Mouse (Mus musculus): ENCODE measurements around the gene Lgmn.

Gene Lgmn

DNA sequence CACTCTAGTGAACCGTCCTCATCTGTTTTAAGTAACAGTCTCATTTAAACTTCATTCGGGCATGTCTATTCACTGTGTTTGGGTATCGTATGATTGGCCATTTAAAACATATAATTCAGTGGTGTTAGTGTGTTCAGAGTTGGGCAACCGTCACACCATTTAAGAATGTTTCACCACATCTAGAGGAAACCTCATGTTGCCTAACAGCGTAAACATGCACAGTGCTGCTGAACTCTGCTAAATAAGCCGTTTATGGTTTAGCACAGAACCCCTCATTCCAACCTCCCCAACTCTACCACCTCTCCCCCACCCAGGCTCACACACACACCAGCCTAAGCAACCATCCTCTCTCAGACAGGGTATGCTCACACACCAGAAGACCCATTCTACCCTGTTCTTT, 91.2 kb downstream of the Lgmn start:
- no peak for DNase-seq (ENCODE audit: low spot score in 2 of 2)

DNA sequence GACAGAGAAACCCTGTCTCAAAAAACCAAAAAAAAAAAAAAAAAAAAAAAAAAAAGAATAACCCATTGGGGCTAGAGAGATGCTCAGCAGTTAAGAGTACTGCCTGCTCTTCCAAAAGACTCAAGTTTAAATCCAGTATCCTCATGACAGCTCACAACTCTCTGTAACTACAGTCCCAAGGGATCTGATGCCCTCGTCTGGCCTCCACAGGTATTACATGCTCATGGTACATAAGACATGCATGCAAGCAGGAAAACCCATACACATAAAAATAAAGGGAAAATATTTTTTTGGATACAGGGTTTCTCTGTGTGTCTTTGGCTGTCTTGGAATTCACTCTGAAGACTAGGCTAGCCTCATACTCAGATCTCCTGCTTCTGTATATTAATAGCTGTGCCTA, 93.1 kb downstream of the Lgmn start:
- peak in 1 of 2 experiments; percentile 22 for DNase-seq (ENCODE audit: low spot score in 2 of 2)

DNA sequence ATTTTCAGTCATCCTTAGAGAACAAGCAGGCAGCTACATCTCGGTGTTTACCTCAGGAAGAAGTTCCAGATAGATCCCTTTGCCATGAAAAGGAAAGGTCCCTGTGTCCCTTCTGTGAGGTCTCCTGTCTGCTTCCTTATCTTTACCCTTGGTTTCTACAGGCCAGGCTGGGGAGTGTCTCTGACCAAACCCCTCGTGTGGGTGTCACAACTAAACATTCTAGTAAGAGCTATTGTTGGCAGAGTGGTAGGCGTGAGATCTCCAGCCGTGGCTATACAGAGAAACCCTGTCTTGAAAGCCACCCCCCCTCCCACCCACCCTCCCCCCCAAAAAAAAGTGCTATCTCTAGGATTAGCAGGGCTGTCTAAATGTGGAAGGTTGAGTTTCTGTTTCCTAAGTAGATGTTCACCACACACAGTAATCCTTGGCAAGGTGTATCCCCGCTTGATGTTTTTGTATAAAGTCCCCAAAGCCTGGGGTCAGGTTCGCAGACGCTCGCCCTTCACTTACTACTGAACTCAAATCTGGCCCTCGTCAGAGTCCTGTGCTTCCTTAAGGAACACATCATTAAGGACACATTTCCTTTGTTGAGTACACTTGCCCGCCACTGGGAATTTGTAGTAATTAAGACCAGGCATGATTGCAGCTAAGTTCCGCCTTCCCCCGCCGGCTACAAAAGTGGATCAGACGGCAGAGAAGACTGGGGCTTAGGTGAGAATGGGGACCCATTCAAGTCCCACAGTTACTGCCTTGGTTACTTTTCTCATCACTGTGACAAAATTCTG, 94.4 kb downstream of the Lgmn start:
- no peak for DNase-seq (ENCODE audit: low spot score in 2 of 2)
